Mouse (Mus musculus) ES-E14 (cell line): Measurements from ENCODE around the gene Klhdc1.

Source experiments
- CHD2 ChIP-seq: IDR thresholded peaks from 2 replicates; pipeline ENCODE4 v1.6.1; 2014; ENCODE audit warnings: mild to moderate bottlenecking, low read depth, low read length, inconsistent platforms
- HCFC1 ChIP-seq: IDR thresholded peaks from 2 replicates; pipeline ENCODE4 v1.6.1; 2012; ENCODE audit warnings: low read length, inconsistent platforms, borderline replicate concordance; ENCODE audit not compliant: insufficient read depth
- MAFK ChIP-seq: IDR thresholded peaks from 2 replicates; pipeline ENCODE4 v1.6.1; 2014; ENCODE audit warnings: mild to moderate bottlenecking, low read depth, low read length, inconsistent platforms; ENCODE audit not compliant: insufficient read depth
- ZC3H11A ChIP-seq: IDR thresholded peaks from 2 replicates; pipeline ENCODE4 v1.6.1; 2012; ENCODE audit warnings: low read depth, mild to moderate bottlenecking, inconsistent platforms, low read length, borderline replicate concordance
- ZNF384 ChIP-seq: IDR thresholded peaks from 2 replicates; pipeline ENCODE4 v1.6.1; 2012; ENCODE audit warnings: low read depth, low read length, inconsistent platforms

DNA sequence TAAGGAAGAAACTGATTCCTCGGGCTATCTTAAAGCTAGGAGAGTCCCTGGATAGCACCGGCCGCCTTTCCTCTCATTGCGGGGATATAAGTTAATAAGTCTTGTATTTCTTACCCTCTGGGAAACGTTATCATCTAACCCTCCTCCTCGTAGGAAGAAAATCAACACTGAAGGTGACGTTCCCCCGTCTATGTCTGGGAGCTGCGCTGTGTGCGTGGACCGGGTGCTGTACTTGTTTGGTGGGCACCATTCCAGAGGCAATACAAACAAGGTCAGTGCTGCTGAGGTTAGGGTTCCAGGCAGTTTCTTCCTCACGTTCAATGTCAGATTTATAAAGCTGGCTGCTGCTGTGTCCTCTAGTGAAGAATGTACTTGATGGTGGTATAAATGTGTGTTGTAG, 61.2 kb downstream of the Klhdc1 start:
- TF ChIP-seq CHD2 (no peak), ZNF384 (no peak), MAFK (no peak), ZC3H11A (no peak), HCFC1 (no peak)
